Mouse (Mus musculus) midbrain, embryonic 14.5 days (tissue): ENCODE data around the gene Tnp2. TPM values are rescaled to one million over a fixed set of nuclear protein-coding genes. Genes with fewer than 3 reads are reported as not detected.

ENCODE experiments used
- ATAC-seq: fragments of 200-750 bp; cut with Nextera tagmentation; 2 replicates; pipeline ENCODE4 v1.8.0; 2017; ENCODE audit warnings: moderate number of reproducible peaks, moderate library complexity; ENCODE audit not compliant: low FRiP score, low TSS enrichment
- DNase-seq: peaks from one replicate; pipeline ENCODE4 v3.0.0-alpha.2; 2015
- H3K27ac ChIP-seq: fragments of 300-500 bp; sonication (generic); replicated peaks from 2 replicates; pipeline ENCODE4 v1.5.1; 2014; ENCODE audit warnings: mild to moderate bottlenecking, low read depth, low read length, moderate library complexity
- H3K27me3 ChIP-seq: fragments of 300-500 bp; sonication (generic); 2 replicates; pipeline ENCODE4 v1.6.1; 2014; ENCODE audit warnings: low read length, control low read depth, mixed read lengths; ENCODE audit not compliant: control insufficient read depth, insufficient read depth
- H3K36me3 ChIP-seq: fragments of 300-500 bp; sonication (generic); 2 replicates; pipeline ENCODE4 v1.6.1; 2014; ENCODE audit warnings: low read length, control low read depth; ENCODE audit not compliant: control insufficient read depth, insufficient read depth
- H3K4me1 ChIP-seq: fragments of 300-500 bp; sonication (generic); 2 replicates; pipeline ENCODE4 v1.6.1; 2014; ENCODE audit warnings: mild to moderate bottlenecking, antibody characterized with exemption, low read length, control low read depth; ENCODE audit not compliant: control insufficient read depth, insufficient read depth
- H3K4me2 ChIP-seq: fragments of 300-500 bp; sonication (generic); 2 replicates; pipeline ENCODE4 v1.6.1; 2014; ENCODE audit warnings: mild to moderate bottlenecking, low read length, moderate library complexity
- H3K4me3 ChIP-seq: fragments of 300-500 bp; sonication (generic); replicated peaks from 2 replicates; pipeline ENCODE4 v1.5.1; 2014; ENCODE audit warnings: low read depth, low read length
- H3K9ac ChIP-seq: fragments of 300-500 bp; sonication (generic); replicated peaks from 2 replicates; pipeline ENCODE4 v1.6.1; 2014; ENCODE audit warnings: mild to moderate bottlenecking, low read length, moderate library complexity
- H3K9me3 ChIP-seq: fragments of 300-500 bp; sonication (generic); 2 replicates; pipeline ENCODE4 v1.6.1; 2016; ENCODE audit warnings: low read length, control low read depth, mixed read lengths; ENCODE audit not compliant: control insufficient read depth
- WGBS: fragments of 180-500 bp; shearing (Covaris S2); extraction: QIAGEN DNeasy Blood & Tissue Kit; methylation state at CpG from one replicate; pipeline ENCODE4 v1.1.7; 2014; 5-methylcytosine and 5-hydroxymethylcytosine counted together
- polyA plus RNA-seq: library from polyadenylated mRNA; unstranded; fragments of >200 nt; fragmentation: Nextera tagmentation; extraction: Ambion mirVana; gene quantifications from 2 replicates; pipeline ENCODE4 v1.2.1, GENCODE M21; 2014

The Tnp2 gene
- polyA plus RNA-seq, 1 experiment from 2014 or later, result not detected

DNA sequence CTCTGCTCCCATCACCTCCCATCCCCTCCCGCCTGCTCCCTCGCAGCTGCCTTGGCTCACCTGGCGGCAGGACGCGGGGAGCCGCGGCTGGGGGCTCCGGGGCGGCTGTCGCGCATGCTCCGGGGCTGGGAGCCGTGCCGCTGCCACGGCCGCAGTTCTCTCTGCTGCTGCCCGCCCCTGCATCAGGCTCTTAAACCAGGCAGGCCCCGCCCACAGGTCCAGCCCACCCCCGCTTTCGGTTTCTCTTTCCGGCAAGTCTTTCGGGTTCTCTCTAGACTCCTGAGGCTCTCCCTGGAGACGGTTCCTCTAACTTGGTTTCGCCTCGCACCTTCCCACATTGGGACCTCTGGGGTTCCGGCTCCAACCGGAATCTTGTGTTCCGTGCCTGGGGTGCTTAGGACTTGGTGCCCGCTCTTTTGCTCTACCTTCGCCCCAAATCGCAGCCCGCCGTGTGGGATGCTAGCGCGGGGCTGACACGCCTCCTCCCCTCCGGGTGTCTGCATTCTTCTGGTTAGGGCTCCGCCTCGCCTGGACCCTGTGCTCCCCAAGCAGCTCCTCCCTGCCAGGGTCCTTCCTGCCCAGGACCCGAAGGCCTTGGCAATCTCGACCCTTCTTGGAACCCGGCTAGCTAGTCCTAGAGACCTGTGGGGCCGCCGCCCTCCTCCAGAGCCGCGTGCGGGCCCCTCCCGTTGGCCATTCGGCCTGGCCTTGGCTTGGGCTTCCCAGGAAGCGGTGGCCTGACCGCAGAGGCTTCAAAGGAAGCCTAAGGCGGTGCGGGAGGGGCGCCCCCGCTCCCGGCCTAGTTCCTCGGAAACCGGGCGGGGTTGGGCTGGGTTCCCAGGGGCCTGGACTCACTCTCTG, 2.9 kb downstream of the Tnp2 start, which contains the start of gene Socs1:
Gene Socs1, minus strand, starts transcription at position 166 of the 861 bp plus-strand sequence.
- Histone ChIP-seq H3K36me3 (no peaks in the 10 kb centered on the region), H3K9me3 (no peaks in the 10 kb centered on the region), H3K27ac (peak within 1 kb of the TSS; percentile 80), H3K4me1 (peaks cover 8% of the 10 kb centered on the region; the same call in 1 of the 2 replicates), H3K4me3 (peak within 1 kb of the TSS; percentile 59), H3K4me2 (peak within 1 kb of the TSS; percentile 99), H3K9ac (peak within 1 kb of the TSS; percentile 72), H3K27me3 (peaks cover 21% of the 10 kb centered on the region)
- DNase-seq (peak; percentile 90), ATAC-seq (peak; percentile 88)
- under 1% methylated on average over 59 of the region's 59 CpGs for WGBS

DNA sequence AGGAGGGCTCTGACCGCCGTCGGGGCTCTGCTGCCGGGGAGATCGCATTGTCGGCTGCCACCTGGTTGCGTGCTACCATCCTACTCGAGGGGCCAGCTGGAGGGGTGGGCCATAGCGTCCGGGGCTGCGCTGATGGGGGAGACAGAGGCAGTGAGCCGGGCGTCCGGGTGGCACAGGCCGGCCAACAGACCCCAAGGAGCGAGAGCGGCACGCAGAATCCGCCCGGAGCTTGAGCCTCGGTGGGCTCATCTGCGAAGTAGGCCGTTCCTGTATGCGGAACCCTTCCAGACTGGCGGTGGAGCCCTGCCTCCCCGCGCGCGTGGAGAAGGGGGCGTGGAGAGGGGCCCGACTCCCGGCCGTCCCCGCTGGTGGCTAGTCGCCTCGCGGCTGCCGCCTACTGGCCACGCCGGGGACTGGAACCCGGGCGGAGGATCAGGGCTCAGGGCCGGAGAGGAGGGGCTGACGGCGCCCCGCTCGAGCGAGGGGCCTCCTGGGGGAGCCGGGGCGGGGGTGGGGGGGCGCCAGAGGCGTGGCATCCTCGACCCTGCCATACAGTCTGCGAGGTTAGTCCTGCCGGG, 3.6 kb downstream of the Tnp2 start:
- Histone ChIP-seq H3K4me2 (peak overlapping the region; percentile 99), H3K36me3 (no peaks in the 10 kb centered on the region), H3K27me3 (peaks cover 21% of the 10 kb centered on the region), H3K9ac (peak overlapping the region; percentile 72), H3K9me3 (no peaks in the 10 kb centered on the region), H3K27ac (peak overlapping the region; percentile 80), H3K4me3 (peak overlapping the region; percentile 59), H3K4me1 (peaks cover 8% of the 10 kb centered on the region; the same call in 1 of the 2 replicates)
- peak; percentile 82 for ATAC-seq
- peak; percentile 93 for DNase-seq
- under 1% methylated on average over 48 of the region's 55 CpGs for WGBS

DNA sequence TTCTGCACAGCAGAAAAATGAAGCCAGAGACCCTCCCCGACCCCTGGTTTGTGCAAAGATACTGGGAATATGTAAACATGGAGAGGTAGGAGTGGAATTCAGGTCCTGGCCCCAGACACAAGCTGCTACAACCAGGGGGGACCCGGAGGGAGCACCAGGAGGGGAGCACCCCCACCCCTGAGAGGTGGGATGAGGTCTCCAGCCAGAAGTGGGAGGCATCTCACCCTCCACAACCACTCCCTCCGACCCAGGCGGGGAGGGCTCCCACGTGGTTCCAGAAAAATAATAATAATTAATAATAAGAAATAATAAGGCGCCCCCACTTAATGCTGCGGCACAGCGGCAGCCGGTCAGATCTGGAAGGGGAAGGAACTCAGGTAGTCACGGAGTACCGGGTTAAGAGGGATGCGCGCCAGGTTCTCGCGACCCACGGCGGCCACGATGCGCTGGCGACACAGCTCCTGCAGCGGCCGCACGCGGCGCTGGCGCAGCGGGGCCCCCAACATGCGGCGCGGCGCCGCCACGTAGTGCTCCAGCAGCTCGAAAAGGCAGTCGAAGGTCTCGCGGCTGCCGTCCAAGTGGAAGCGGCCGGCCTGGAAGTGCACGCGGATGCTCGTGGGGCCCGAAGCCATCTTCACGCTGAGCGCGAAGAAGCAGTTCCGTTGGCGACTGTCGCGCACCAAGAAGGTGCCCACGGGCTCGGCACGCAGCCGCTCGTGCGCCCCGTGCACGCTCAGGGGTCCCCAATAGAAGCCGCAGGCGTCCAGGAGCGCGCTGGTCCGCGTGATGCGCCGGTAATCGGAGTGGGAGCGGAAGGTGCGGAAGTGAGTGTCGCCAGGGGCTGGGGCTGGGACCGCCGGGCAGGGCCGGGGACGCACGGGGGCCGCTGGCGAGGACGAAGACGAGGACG, 4.3 kb downstream of the Tnp2 start:
- WGBS, result 3% methylated on average over 81 of the region's 81 CpGs
- ATAC-seq, result no peak; the same call in 1 of the 2 replicates
- H3K27me3 ChIP-seq, result peaks cover 21% of the 10 kb centered on the region
- H3K4me2 ChIP-seq, result peak overlapping the region; percentile 99
- peaks cover 8% of the 10 kb centered on the region; the same call in 1 of the 2 replicates for H3K4me1 ChIP-seq
- H3K36me3 ChIP-seq, result no peaks in the 10 kb centered on the region
- peak; percentile 79 for DNase-seq
- peak overlapping the region; percentile 80 for H3K27ac ChIP-seq
- H3K4me3 ChIP-seq, result peak overlapping the region; percentile 59
- no peaks in the 10 kb centered on the region for H3K9me3 ChIP-seq
- peak overlapping the region; percentile 72 for H3K9ac ChIP-seq

GRCm38 (mm10) chr16:10783451-10783850, 5.0 kb downstream of the Tnp2 start:
- Histone ChIP-seq H3K4me2 (peak overlapping the region; percentile 99), H3K4me1 (peaks cover 8% of the 10 kb centered on the region; the same call in 1 of the 2 replicates), H3K9me3 (no peaks in the 10 kb centered on the region), H3K9ac (no peak overlapping the region), H3K27ac (no peak overlapping the region), H3K36me3 (no peaks in the 10 kb centered on the region), H3K4me3 (no peak overlapping the region; the same call in 1 of the 2 replicates), H3K27me3 (peaks cover 21% of the 10 kb centered on the region)
- DNase-seq, result no peak
- 72% methylated on average over 8 of the region's 8 CpGs for WGBS
- no peak for ATAC-seq

- H3K9me3 ChIP-seq, result no peaks in the 10 kb centered on the region
- H3K9ac ChIP-seq, result no peak overlapping the region
- WGBS, result 67% methylated on average over 1 of the region's 1 CpGs
- H3K27me3 ChIP-seq, result peaks cover 21% of the 10 kb centered on the region
- no peaks in the 10 kb centered on the region for H3K36me3 ChIP-seq
- no peak for DNase-seq
- H3K27ac ChIP-seq, result no peak overlapping the region
- no peak for ATAC-seq
- peaks cover 8% of the 10 kb centered on the region; the same call in 1 of the 2 replicates for H3K4me1 ChIP-seq
- no peak overlapping the region; the same call in 1 of the 2 replicates for H3K4me2 ChIP-seq
- H3K4me3 ChIP-seq, result no peak overlapping the region
These were observed 5.4 kb downstream of the Tnp2 start for GRCm38 (mm10) chr16:10783152-10783434.

- H3K4me1 ChIP-seq, result peaks cover 8% of the 10 kb centered on the region; the same call in 1 of the 2 replicates
- H3K4me3 ChIP-seq, result no peak overlapping the region
- no peaks in the 10 kb centered on the region for H3K36me3 ChIP-seq
- H3K27me3 ChIP-seq, result peaks cover 21% of the 10 kb centered on the region
- WGBS, result 35% methylated on average over 6 of the region's 6 CpGs
- no peak overlapping the region; the same call in 1 of the 2 replicates for H3K4me2 ChIP-seq
- no peak overlapping the region for H3K9ac ChIP-seq
- no peak for DNase-seq
- no peak overlapping the region for H3K27ac ChIP-seq
- ATAC-seq, result no peak
- H3K9me3 ChIP-seq, result no peaks in the 10 kb centered on the region
These were observed 5.9 kb downstream of the Tnp2 start for GRCm38 (mm10) chr16:10782377-10783151.

GRCm38 (mm10) chr16:10781862-10782371, 6.5 kb downstream of the Tnp2 start:
- H3K4me1 ChIP-seq, result peaks cover 8% of the 10 kb centered on the region; the same call in 1 of the 2 replicates
- WGBS, result 39% methylated on average over 9 of the region's 9 CpGs
- peaks cover 21% of the 10 kb centered on the region for H3K27me3 ChIP-seq
- no peak overlapping the region for H3K4me2 ChIP-seq
- DNase-seq, result peak; percentile 14
- H3K36me3 ChIP-seq, result no peaks in the 10 kb centered on the region
- H3K27ac ChIP-seq, result no peak overlapping the region
- ATAC-seq, result no peak
- H3K4me3 ChIP-seq, result no peak overlapping the region
- H3K9me3 ChIP-seq, result no peaks in the 10 kb centered on the region
- no peak overlapping the region for H3K9ac ChIP-seq
